Mouse (Mus musculus) colon, adult 2 months (tissue): ENCODE results near the gene Gm7073. TPM values are rescaled to one million over a fixed set of nuclear protein-coding genes. Genes with fewer than 3 reads are reported as not detected.

Source experiments
- polyA plus RNA-seq: library from polyadenylated mRNA; depleted of rRNA; stranded (reverse); fragments of >200 nt; gene quantifications from 2 replicates; pipeline ENCODE4 v1.2.3, GENCODE M21; 2012; rRNA removed

Gene Gm7073
- not detected in 2 replicates for polyA plus RNA-seq

GRCm38 (mm10) chrX:60539149-60539548 lies at the start of gene Gm7073:
Gene Gm7073 (minus strand): TSS chrX:60539249.

Other genes starting within 250 kb of the Gm7073 start
- 0.84 and 2.4 TPM in 2 replicates for gene Atp11c, start 53.4 kb upstream of the Gm7073 start, polyA plus RNA-seq